7 mouse cellular contexts compared by ENCODE assay signal in the genomic region with DNA sequence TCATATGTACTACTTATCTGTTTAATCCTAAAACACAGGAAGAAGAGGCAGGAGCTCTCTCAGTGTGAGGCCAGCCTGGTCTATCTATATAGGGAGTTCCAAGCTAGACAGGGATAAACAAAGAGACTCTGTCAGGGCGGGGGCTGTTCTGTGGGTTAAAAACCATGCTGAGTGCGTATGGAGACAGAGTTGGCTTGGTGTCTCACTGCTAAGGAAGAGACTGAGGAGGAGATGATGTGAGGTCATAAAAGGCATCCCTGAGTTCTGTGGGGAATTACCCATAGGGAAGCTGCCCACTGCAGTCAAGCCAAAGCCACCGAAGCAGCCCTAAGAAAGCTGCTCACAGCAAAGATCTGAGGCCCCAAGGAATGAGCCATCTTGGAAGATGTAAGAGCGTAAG. TPM values are rescaled to one million over a fixed set of nuclear protein-coding genes. Genes with fewer than 3 reads are reported as not detected.
A peak's percentile ranks its signal among the peaks of the same experiment; 100 is the strongest.
DNase-seq lines count a peak whose midpoint lies in the region; ATAC-seq and TF ChIP-seq lines count a peak whose summit lies in the region.

A gene (plus strand): TSS at position 301 of the 400 bp plus-strand sequence.

- no peaks in the 10 kb centered on the region for H3K36me3 ChIP-seq in testis, adult 2 months (ENCODE audit: control insufficient read depth, insufficient read depth, low read length)
- H3K36me3 ChIP-seq in forebrain, postnatal 0 days (ENCODE audit: insufficient read depth), result no peaks in the 10 kb centered on the region
- no peaks in the 10 kb centered on the region for H3K36me3 ChIP-seq in intestine, embryonic 15.5 days
- no peaks in the 10 kb centered on the region for H3K36me3 ChIP-seq in neural tube, embryonic 13.5 days

- no peak within 1 kb of the TSS for H3K9ac ChIP-seq in forebrain, postnatal 0 days
- H3K9ac ChIP-seq in intestine, embryonic 15.5 days, result no peak within 1 kb of the TSS
- H3K9ac ChIP-seq in neural tube, embryonic 13.5 days, result no peak within 1 kb of the TSS

- no peak within 1 kb of the TSS for H3K4me2 ChIP-seq in forebrain, postnatal 0 days (ENCODE audit: low read depth)
- no peak within 1 kb of the TSS for H3K4me2 ChIP-seq in intestine, embryonic 15.5 days (replicated peaks)
- no peak within 1 kb of the TSS for H3K4me2 ChIP-seq in neural tube, embryonic 13.5 days

- H3K27me3 ChIP-seq in testis, adult 2 months (ENCODE audit: control insufficient read depth, insufficient read depth, low read length), result no peaks in the 10 kb centered on the region
- no peaks in the 10 kb centered on the region for H3K27me3 ChIP-seq in forebrain, postnatal 0 days (ENCODE audit: insufficient read depth, low read length)
- H3K27me3 ChIP-seq in intestine, embryonic 15.5 days (replicated peaks), result no peaks in the 10 kb centered on the region
- H3K27me3 ChIP-seq in neural tube, embryonic 13.5 days, result no peaks in the 10 kb centered on the region

- H3K4me1 ChIP-seq in testis, adult 2 months (ENCODE audit: control insufficient read depth, insufficient read depth, low read length), result peaks cover 6% of the 10 kb centered on the region
- peaks cover 10% of the 10 kb centered on the region; the same call in 1 of the 2 replicates for H3K4me1 ChIP-seq in forebrain, postnatal 0 days (ENCODE audit: insufficient read depth)
- H3K4me1 ChIP-seq in intestine, embryonic 15.5 days (replicated peaks), result peaks cover 18% of the 10 kb centered on the region
- peaks cover 33% of the 10 kb centered on the region for H3K4me1 ChIP-seq in neural tube, embryonic 13.5 days (replicated peaks)

- peak within 1 kb of the TSS; percentile 60 for H3K4me3 ChIP-seq in testis, adult 2 months (ENCODE audit: control insufficient read depth, low read depth, low read length)
- no peak within 1 kb of the TSS for H3K4me3 ChIP-seq in forebrain, postnatal 0 days (ENCODE audit: low read depth, low read length)
- no peak within 1 kb of the TSS for H3K4me3 ChIP-seq in intestine, embryonic 15.5 days (replicated peaks)
- no peak within 1 kb of the TSS for H3K4me3 ChIP-seq in neural tube, embryonic 13.5 days

- H3K27ac ChIP-seq in testis, adult 2 months (ENCODE audit: control insufficient read depth, insufficient read depth, low read depth, low read length), result no peak within 1 kb of the TSS
- H3K27ac ChIP-seq in forebrain, postnatal 0 days (ENCODE audit: low read depth, low read length), result no peak within 1 kb of the TSS
- no peak within 1 kb of the TSS for H3K27ac ChIP-seq in intestine, embryonic 15.5 days
- no peak within 1 kb of the TSS for H3K27ac ChIP-seq in neural tube, embryonic 13.5 days (replicated peaks)

- 84% methylated on average over 4 of the region's 4 CpGs for WGBS in forebrain, postnatal 0 days
- WGBS in intestine, embryonic 15.5 days, result 85% methylated on average over 4 of the region's 4 CpGs
- whole genome bisulfite sequencing in neural tube, embryonic 13.5 days, result 77% methylated on average over 4 of the region's 4 CpGs

- DNase-seq in testis, postnatal 14 days (ENCODE audit: low spot score), result no peak
- no peak for DNase-seq in forebrain, postnatal 0 days
- DNase-seq in spleen, adult 18-20 months, result no peak
- DNase-seq in spleen, postnatal 36 days (ENCODE audit: low spot score in 2 of 2), result no peak

- no peak for ATAC-seq in forebrain, postnatal 0 days
- no peak for ATAC-seq in intestine, embryonic 15.5 days
- no peak for ATAC-seq in neural tube, embryonic 13.5 days (ENCODE audit: low read depth)

- no peak for TF ChIP-seq POLR2A in testis, adult 2 months (IDR thresholded peaks at IDR 0.05; ENCODE audit: control insufficient read depth, low read depth, low read length)

- H3K9me3 ChIP-seq in forebrain, postnatal 0 days (ENCODE audit: low read length), result no peaks in the 10 kb centered on the region
- no peaks in the 10 kb centered on the region for H3K9me3 ChIP-seq in intestine, embryonic 15.5 days
- H3K9me3 ChIP-seq in neural tube, embryonic 13.5 days, result no peaks in the 10 kb centered on the region

- no peak for TF ChIP-seq CTCF in testis, adult 2 months (IDR thresholded peaks at IDR 0.05; ENCODE audit: control insufficient read depth, insufficient read depth, insufficient replicate concordance, low read depth, low read length)
- no peak for TF ChIP-seq CTCF in forebrain, postnatal 0 days (IDR thresholded peaks at IDR 0.05; ENCODE audit: low read depth)

RNA-seq across cellular contexts. Expression of the gene that starts here (rescaled TPM):
- polyA plus RNA-seq in testis, adult 2 months (2012; rRNA removed), result 43.5 and 49.7 TPM in 2 replicates
- total RNA-seq in forebrain, postnatal 0 days (2014; rRNA removed), result 324 and 367 TPM in 2 replicates
- polyA plus RNA-seq in forebrain, postnatal 0 days (2015; fragmentation: Nextera tagmentation; extraction: Ambion mirVana), result 179 and 198 TPM in 2 replicates
- 22.6 and 23.2 TPM in 2 replicates for polyA plus RNA-seq in intestine, embryonic 15.5 days (2015; fragmentation: Nextera tagmentation; extraction: Ambion mirVana)
- 123 and 124 TPM in 2 replicates for polyA plus RNA-seq in neural tube, embryonic 13.5 days (2015; fragmentation: Nextera tagmentation; extraction: Ambion mirVana)
